Mouse (Mus musculus) E14TG2a.4 (cell line): ENCODE measurements around the gene Zhx3.

Experiments used
- CTCF ChIP-seq: conservative IDR thresholded peaks from 2 replicates; pipeline ENCODE4 v1.5.1; 2014; ENCODE audit warnings: low read length
- POU5F1 ChIP-seq: IDR thresholded peaks from 2 replicates; pipeline ENCODE4 v1.6.1; 2014; ENCODE audit warnings: low read length, borderline replicate concordance

DNA sequence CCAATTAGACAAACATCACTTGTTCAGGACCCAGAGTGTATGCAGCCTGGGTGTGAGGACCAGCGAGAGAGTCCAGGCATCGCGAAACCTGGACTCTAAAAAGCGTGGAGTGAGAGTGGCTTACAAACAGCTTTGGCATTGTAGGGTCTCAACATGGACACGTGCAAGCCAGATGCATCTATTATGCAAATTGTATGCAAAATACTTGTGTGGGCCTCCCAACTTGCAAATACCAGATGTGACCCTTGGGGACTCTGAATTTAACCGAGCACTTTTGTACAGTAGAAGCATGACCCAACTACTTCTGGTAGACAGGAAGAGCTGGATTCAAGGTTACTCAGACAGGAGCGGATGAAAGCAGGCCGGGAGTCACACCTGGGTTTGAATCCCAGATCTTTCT lies 43.9 kb upstream of the Zhx3 start:
- TF ChIP-seq CTCF (no peak), POU5F1 (no peak)
